Mouse (Mus musculus) hindbrain, embryonic 11.5 days (tissue): ENCODE measurements at regions not wholly inside any gene's neighbourhood (a gene's known extent, or its start where the extent isn't known, plus 50 kb on each side); places are given as distances from the start of the nearest gene placed in this dataset.

Experiments used
- ATAC-seq: fragments of 200-750 bp; cut with Nextera tagmentation; 2 replicates; pipeline ENCODE4 v1.8.0; 2017; ENCODE audit warnings: mild to moderate bottlenecking, moderate TSS enrichment, moderate library complexity; ENCODE audit not compliant: low FRiP score
- DNase-seq: peaks from one replicate; pipeline ENCODE4 v3.0.0-alpha.2; 2015; ENCODE audit warnings: low spot score
- H3K27ac ChIP-seq: fragments of 300-500 bp; sonication (generic); 2 replicates; pipeline ENCODE4 v1.5.1; 2014; ENCODE audit warnings: mild to moderate bottlenecking, low read depth, low read length
- H3K27me3 ChIP-seq: fragments of 300-500 bp; sonication (generic); 2 replicates; pipeline ENCODE4 v1.6.1; 2014; ENCODE audit warnings: mild to moderate bottlenecking, low read length, moderate library complexity, mixed read lengths; ENCODE audit not compliant: control insufficient read depth, insufficient read depth
- H3K36me3 ChIP-seq: fragments of 300-500 bp; sonication (generic); 2 replicates; pipeline ENCODE4 v1.6.1; 2014; ENCODE audit warnings: mild to moderate bottlenecking, low read length, moderate library complexity, mixed read lengths; ENCODE audit not compliant: control insufficient read depth, insufficient read depth
- H3K4me1 ChIP-seq: fragments of 300-500 bp; sonication (generic); replicated peaks from 2 replicates; pipeline ENCODE4 v1.6.1; 2014; ENCODE audit warnings: low read length, mixed read lengths; ENCODE audit not compliant: control insufficient read depth, insufficient read depth
- H3K4me2 ChIP-seq: fragments of 300-500 bp; sonication (generic); replicated peaks from 2 replicates; pipeline ENCODE4 v1.6.1; 2014; ENCODE audit warnings: mild to moderate bottlenecking, low read depth, low read length
- H3K4me3 ChIP-seq: fragments of 300-500 bp; sonication (generic); 2 replicates; pipeline ENCODE4 v1.5.1; 2014; ENCODE audit warnings: low read depth, low read length
- H3K9ac ChIP-seq: fragments of 300-500 bp; sonication (generic); 2 replicates; pipeline ENCODE4 v1.6.1; 2014; ENCODE audit warnings: low read depth, low read length
- H3K9me3 ChIP-seq: fragments of 300-500 bp; sonication (generic); 2 replicates; pipeline ENCODE4 v1.6.1; 2016; ENCODE audit warnings: low read length; ENCODE audit not compliant: control insufficient read depth
- WGBS: fragments of 180-500 bp; shearing (Covaris S2); extraction: QIAGEN DNeasy Blood & Tissue Kit; methylation state at CpG from one replicate; pipeline ENCODE4 v1.1.7; 2014; 5-methylcytosine and 5-hydroxymethylcytosine counted together

- no peaks in the 10 kb centered on the region for H3K27me3 ChIP-seq
- no peak for ATAC-seq
- no peaks in the 10 kb centered on the region for H3K9me3 ChIP-seq
- no peak overlapping the region for H3K27ac ChIP-seq
- DNase-seq: no peak
- no peak overlapping the region for H3K9ac ChIP-seq
- WGBS: 86% methylated on average over 3 of the region's 3 CpGs
- H3K4me3 ChIP-seq: no peak overlapping the region
- no peaks in the 10 kb centered on the region for H3K36me3 ChIP-seq
- H3K4me2 ChIP-seq: no peak overlapping the region
- H3K4me1 ChIP-seq: no peaks in the 10 kb centered on the region
Measured at GRCm38 (mm10) chr15:16311956-16312646, 416.5 kb upstream of the Cdh9 start.

- Histone ChIP-seq H3K27ac (no peak overlapping the region), H3K4me1 (no peaks in the 10 kb centered on the region), H3K4me2 (no peak overlapping the region), H3K9me3 (no peaks in the 10 kb centered on the region), H3K27me3 (no peaks in the 10 kb centered on the region), H3K36me3 (no peaks in the 10 kb centered on the region), H3K9ac (no peak overlapping the region), H3K4me3 (no peak overlapping the region)
- DNase-seq (no peak), ATAC-seq (no peak)
Measured at GRCm38 (mm10) chr15:16312721-16313120, 415.8 kb upstream of the Cdh9 start.

GRCm38 (mm10) chr15:16313818-16314217 is 414.7 kb upstream of the Cdh9 start:
- 90% methylated on average over 1 of the region's 1 CpGs for WGBS

GRCm38 (mm10) chr15:16314606-16315005 is 413.9 kb upstream of the Cdh9 start:
- Histone ChIP-seq H3K36me3 (no peaks in the 10 kb centered on the region), H3K4me1 (no peaks in the 10 kb centered on the region), H3K27ac (no peak overlapping the region), H3K4me3 (no peak overlapping the region), H3K27me3 (no peaks in the 10 kb centered on the region), H3K4me2 (no peak overlapping the region), H3K9ac (no peak overlapping the region), H3K9me3 (no peaks in the 10 kb centered on the region)
- DNase-seq (no peak), ATAC-seq (no peak)
- 78% methylated on average over 6 of the region's 6 CpGs for WGBS

More at GRCm38 (mm10) chr15:16313818-16314217, 414.7 kb upstream of the Cdh9 start:
- DNase-seq (no peak), ATAC-seq (no peak)
- Histone ChIP-seq H3K9ac (no peak overlapping the region), H3K4me3 (no peak overlapping the region), H3K36me3 (no peaks in the 10 kb centered on the region), H3K4me2 (no peak overlapping the region), H3K4me1 (no peaks in the 10 kb centered on the region), H3K9me3 (no peaks in the 10 kb centered on the region), H3K27me3 (no peaks in the 10 kb centered on the region), H3K27ac (no peak overlapping the region)

- WGBS: 98% methylated on average over 1 of the region's 1 CpGs
- H3K9me3 ChIP-seq: no peaks in the 10 kb centered on the region
- DNase-seq: no peak
Measured at GRCm38 (mm10) chr15:16315085-16315484, 413.5 kb upstream of the Cdh9 start.

GRCm38 (mm10) chr15:16326327-16326726 is 402.2 kb upstream of the Cdh9 start:
- no peaks in the 10 kb centered on the region for H3K36me3 ChIP-seq
- no peak overlapping the region for H3K4me2 ChIP-seq
- WGBS: 83% methylated on average over 2 of the region's 2 CpGs
- H3K4me1 ChIP-seq: no peaks in the 10 kb centered on the region
- H3K9ac ChIP-seq: no peak overlapping the region
- H3K27ac ChIP-seq: no peak overlapping the region
- no peaks in the 10 kb centered on the region for H3K27me3 ChIP-seq
- H3K4me3 ChIP-seq: no peak overlapping the region
- DNase-seq (no peak), ATAC-seq (no peak)
- H3K9me3 ChIP-seq: no peaks in the 10 kb centered on the region

More at GRCm38 (mm10) chr15:16315085-16315484, 413.5 kb upstream of the Cdh9 start:
- H3K27me3 ChIP-seq: no peaks in the 10 kb centered on the region
- no peak overlapping the region for H3K27ac ChIP-seq
- no peak overlapping the region for H3K4me2 ChIP-seq
- no peak overlapping the region for H3K9ac ChIP-seq
- no peak overlapping the region for H3K4me3 ChIP-seq
- no peaks in the 10 kb centered on the region for H3K36me3 ChIP-seq
- no peaks in the 10 kb centered on the region for H3K4me1 ChIP-seq
- ATAC-seq: no peak
